Mouse (Mus musculus) stomach, embryonic 14.5 days (tissue): ENCODE measurements around the gene Hlcs. TPM values are rescaled to one million over a fixed set of nuclear protein-coding genes. Genes with fewer than 3 reads are reported as not detected.

Experiments used
- ATAC-seq: fragments of 200-750 bp; cut with Nextera tagmentation; 2 replicates; pipeline ENCODE4 v1.8.0; 2017; ENCODE audit warnings: low read depth, moderate TSS enrichment; ENCODE audit not compliant: insufficient number of reproducible peaks, insufficient read depth, low FRiP score
- H3K27ac ChIP-seq: fragments of 300-500 bp; sonication (generic); 2 replicates; pipeline ENCODE4 v1.5.1; 2014; ENCODE audit warnings: mild to moderate bottlenecking, low read length, moderate library complexity, mixed read lengths
- H3K27me3 ChIP-seq: fragments of 300-500 bp; sonication (generic); 2 replicates; pipeline ENCODE4 v1.6.1; 2014; ENCODE audit warnings: low read length, control low read depth, mixed read lengths; ENCODE audit not compliant: control insufficient read depth, insufficient read depth
- H3K36me3 ChIP-seq: fragments of 300-500 bp; sonication (generic); 2 replicates; pipeline ENCODE4 v1.6.1; 2014; ENCODE audit warnings: mild to moderate bottlenecking, control low read depth, low read length, moderate library complexity, mixed read lengths; ENCODE audit not compliant: control insufficient read depth, insufficient read depth
- H3K4me1 ChIP-seq: fragments of 300-500 bp; sonication (generic); 2 replicates; pipeline ENCODE4 v1.6.1; 2014; ENCODE audit warnings: low read length, control low read depth, mixed read lengths; ENCODE audit not compliant: control insufficient read depth, insufficient read depth
- H3K4me2 ChIP-seq: fragments of 300-500 bp; sonication (generic); replicated peaks from 2 replicates; pipeline ENCODE4 v1.6.1; 2014; ENCODE audit warnings: low read depth, low read length, control low read depth
- H3K4me3 ChIP-seq: fragments of 300-500 bp; sonication (generic); 2 replicates; pipeline ENCODE4 v1.5.1; 2014; ENCODE audit warnings: low read depth, low read length, control low read depth
- H3K9ac ChIP-seq: fragments of 300-500 bp; sonication (generic); replicated peaks from 2 replicates; pipeline ENCODE4 v1.6.1; 2014; ENCODE audit warnings: low read depth, mild to moderate bottlenecking, control low read depth, low read length, moderate library complexity, mixed read lengths
- H3K9me3 ChIP-seq: fragments of 300-500 bp; sonication (generic); 2 replicates; pipeline ENCODE4 v1.6.1; 2016; ENCODE audit warnings: low read depth, low read length, control low read depth; ENCODE audit not compliant: control insufficient read depth
- WGBS: fragments of 180-500 bp; shearing (Covaris S2); extraction: QIAGEN DNeasy Blood & Tissue Kit; methylation state at CpG from one replicate; pipeline ENCODE4 v1.1.7; 2014; 5-methylcytosine and 5-hydroxymethylcytosine counted together
- polyA plus RNA-seq: library from polyadenylated mRNA; unstranded; fragments of >200 nt; fragmentation: Nextera tagmentation; extraction: Ambion mirVana; gene quantifications from 2 replicates; pipeline ENCODE4 v1.2.1, GENCODE M21; 2014

Hlcs gene
- polyA plus RNA-seq, 1 experiment from 2014 or later = 10.8 TPM

DNA sequence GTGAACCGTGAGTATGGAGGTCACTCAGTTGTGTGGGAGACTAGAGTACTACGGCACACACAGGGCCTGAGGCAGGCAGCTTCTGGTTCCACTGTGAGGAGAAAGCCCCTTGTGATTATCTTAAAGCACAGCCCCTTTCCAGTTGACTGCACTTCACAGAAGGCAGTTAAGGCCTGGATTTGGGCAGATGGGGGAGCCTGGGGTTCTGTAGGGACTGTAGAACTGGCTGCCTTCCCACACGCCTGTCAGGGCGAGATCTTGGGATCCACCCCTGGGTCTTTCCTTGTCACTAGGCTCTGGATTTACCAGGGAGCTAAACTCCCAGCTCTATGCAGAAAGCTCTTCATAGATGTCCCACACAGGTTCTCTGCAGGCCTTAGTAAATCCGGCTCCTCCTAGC lies 17.1 kb upstream of the Hlcs start:
- Histone ChIP-seq H3K9ac (no peak overlapping the region), H3K4me2 (no peak overlapping the region), H3K36me3 (no peaks in the 10 kb centered on the region), H3K27me3 (no peaks in the 10 kb centered on the region), H3K4me1 (no peaks in the 10 kb centered on the region; the same call in 1 of the 2 replicates), H3K27ac (no peak overlapping the region), H3K9me3 (no peaks in the 10 kb centered on the region), H3K4me3 (no peak overlapping the region)
- WGBS = 76% methylated on average over 5 of the region's 5 CpGs
- no peak for ATAC-seq

GRCm38 (mm10) chr16:94328881-94329867 lies 15.8 kb upstream of the Hlcs start:
- Histone ChIP-seq H3K9ac (no peak overlapping the region; the same call in 1 of the 2 replicates), H3K36me3 (no peaks in the 10 kb centered on the region), H3K27ac (no peak overlapping the region), H3K4me1 (no peaks in the 10 kb centered on the region; the same call in 1 of the 2 replicates), H3K9me3 (no peaks in the 10 kb centered on the region), H3K4me3 (peak overlapping the region; percentile 45), H3K27me3 (no peaks in the 10 kb centered on the region), H3K4me2 (peak overlapping the region; percentile 77)
- ATAC-seq = no peak
- WGBS = 13% methylated on average over 25 of the region's 25 CpGs

DNA sequence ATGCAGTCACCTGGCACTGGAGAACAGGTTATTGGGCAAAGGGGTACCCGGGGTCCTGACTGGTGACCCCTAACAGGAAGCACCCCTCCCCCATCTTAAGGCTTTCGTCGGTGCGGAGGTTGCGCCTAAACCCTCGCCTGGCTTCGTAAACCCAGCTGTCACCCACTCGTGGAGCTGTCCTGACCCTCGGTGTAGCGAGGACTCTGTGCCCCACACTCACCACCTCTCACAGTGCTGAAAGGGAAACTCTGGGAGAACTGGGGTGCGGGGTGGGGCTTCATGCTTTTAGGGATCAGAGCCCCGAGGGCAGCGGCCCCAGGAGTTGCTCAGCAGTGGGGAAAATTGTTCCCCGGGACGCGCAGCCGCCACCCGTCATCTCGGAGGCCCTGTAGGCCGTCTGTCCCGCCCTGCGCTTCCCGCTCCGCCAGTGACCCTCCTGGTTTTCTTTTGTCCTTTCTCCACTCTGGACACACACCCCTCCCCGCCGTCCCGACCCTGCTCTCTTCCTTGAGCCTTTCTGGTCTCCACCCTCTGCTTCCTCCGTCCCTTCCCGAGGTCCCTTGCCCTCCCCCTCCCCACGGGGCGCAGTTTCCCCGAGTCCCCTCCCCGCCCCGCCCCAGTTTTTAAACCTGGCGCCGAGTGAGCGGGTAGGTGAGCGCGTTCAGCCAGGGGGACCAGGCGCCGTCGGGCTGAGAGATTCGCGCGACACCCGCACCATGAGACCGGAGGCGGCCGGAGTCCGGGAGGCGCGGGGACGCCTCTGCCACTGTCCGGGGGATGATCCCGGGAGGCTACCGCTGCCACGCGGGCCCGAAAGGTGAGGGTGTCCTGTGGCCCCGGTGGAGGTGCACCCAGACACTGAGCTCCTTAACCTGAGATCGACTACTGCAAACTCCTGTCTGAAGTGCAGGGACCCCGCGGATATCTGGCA lies 14.7 kb upstream of the Hlcs start, which contains the start of gene Ripply3:
Ripply3 (plus strand) TSS at position 640 of the 931 bp plus-strand sequence.
- H3K4me1 ChIP-seq = no peaks in the 10 kb centered on the region; the same call in 1 of the 2 replicates
- no peaks in the 10 kb centered on the region for H3K27me3 ChIP-seq
- H3K36me3 ChIP-seq = no peaks in the 10 kb centered on the region
- WGBS = 1% methylated on average over 62 of the region's 63 CpGs
- ATAC-seq = peak; percentile 73
- H3K4me2 ChIP-seq = peak within 1 kb of the TSS; percentile 77
- no peak within 1 kb of the TSS for H3K27ac ChIP-seq
- H3K9me3 ChIP-seq = no peaks in the 10 kb centered on the region
- H3K4me3 ChIP-seq = peak within 1 kb of the TSS; percentile 45
- H3K9ac ChIP-seq = peak within 1 kb of the TSS; percentile 22; the same call in 1 of the 2 replicates

DNA sequence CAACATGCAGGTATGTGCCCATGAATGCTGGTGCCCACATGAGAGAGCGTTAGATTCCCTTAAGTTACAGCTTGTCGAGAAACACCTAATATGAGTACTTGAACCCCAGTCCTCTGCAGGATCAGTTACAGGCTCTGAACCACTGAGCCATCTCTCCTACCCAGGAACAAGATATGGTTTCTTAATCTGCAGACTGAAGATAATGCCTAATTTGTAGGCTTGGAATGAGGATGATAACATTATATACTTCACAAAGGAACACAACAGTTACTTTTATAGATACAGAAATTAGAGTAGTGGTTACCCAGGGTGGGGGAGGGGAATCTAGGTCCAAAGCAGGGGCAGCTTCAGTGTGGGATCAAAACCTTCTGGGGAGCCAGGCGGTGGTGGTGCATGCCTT lies 12.6 kb upstream of the Hlcs start:
- no peak for ATAC-seq
- Histone ChIP-seq H3K9me3 (no peaks in the 10 kb centered on the region), H3K4me3 (no peak overlapping the region), H3K4me2 (no peak overlapping the region), H3K36me3 (no peaks in the 10 kb centered on the region), H3K4me1 (no peaks in the 10 kb centered on the region; the same call in 1 of the 2 replicates), H3K9ac (no peak overlapping the region), H3K27ac (no peak overlapping the region), H3K27me3 (no peaks in the 10 kb centered on the region)
- 91% methylated on average over 3 of the region's 3 CpGs for WGBS

DNA sequence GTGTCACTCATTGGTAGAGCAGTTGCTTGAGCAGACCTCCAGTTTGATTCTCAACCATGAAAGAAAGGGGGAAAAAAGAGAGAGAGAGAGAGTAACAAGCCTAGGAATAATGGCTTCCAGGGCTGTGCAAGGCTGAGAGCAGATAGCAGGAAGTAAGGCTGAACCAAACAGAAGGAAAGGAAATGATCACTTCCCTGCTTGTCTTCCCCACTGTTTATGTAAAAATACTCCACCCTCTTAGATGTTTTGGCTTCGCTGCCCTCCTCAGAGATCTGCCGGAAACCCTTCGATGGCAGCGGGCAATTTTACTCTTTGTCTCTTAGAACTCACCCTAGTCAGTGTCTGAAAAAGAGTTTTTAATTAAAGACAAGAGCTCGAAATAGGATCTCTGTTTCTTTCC lies 10.3 kb upstream of the Hlcs start:
- WGBS = 54% methylated on average over 5 of the region's 5 CpGs
- no peaks in the 10 kb centered on the region for H3K36me3 ChIP-seq
- H3K27me3 ChIP-seq = no peaks in the 10 kb centered on the region
- no peak for ATAC-seq
- H3K4me2 ChIP-seq = no peak overlapping the region
- H3K9ac ChIP-seq = no peak overlapping the region
- H3K4me3 ChIP-seq = no peak overlapping the region
- no peaks in the 10 kb centered on the region for H3K4me1 ChIP-seq
- no peaks in the 10 kb centered on the region for H3K9me3 ChIP-seq
- H3K27ac ChIP-seq = no peak overlapping the region

- no peak overlapping the region for H3K27ac ChIP-seq
- H3K4me2 ChIP-seq = no peak overlapping the region
- no peaks in the 10 kb centered on the region for H3K27me3 ChIP-seq
- ATAC-seq = no peak
- WGBS = 77% methylated on average over 5 of the region's 5 CpGs
- no peaks in the 10 kb centered on the region for H3K4me1 ChIP-seq
- no peak overlapping the region for H3K9ac ChIP-seq
- no peak overlapping the region for H3K4me3 ChIP-seq
- no peaks in the 10 kb centered on the region for H3K36me3 ChIP-seq
- H3K9me3 ChIP-seq = no peaks in the 10 kb centered on the region
Observed at GRCm38 (mm10) chr16:94320223-94320622, 6.9 kb upstream of the Hlcs start.

- H3K4me3 ChIP-seq = no peak overlapping the region
- H3K9me3 ChIP-seq = no peaks in the 10 kb centered on the region
- no peak overlapping the region for H3K9ac ChIP-seq
- H3K4me1 ChIP-seq = peaks cover 5% of the 10 kb centered on the region; the same call in 1 of the 2 replicates
- H3K27ac ChIP-seq = no peak overlapping the region
- H3K27me3 ChIP-seq = no peaks in the 10 kb centered on the region
- no peaks in the 10 kb centered on the region for H3K36me3 ChIP-seq
- no peak for ATAC-seq
- no peak overlapping the region for H3K4me2 ChIP-seq
- WGBS = 64% methylated on average over 5 of the region's 5 CpGs
Observed at GRCm38 (mm10) chr16:94317752-94318151, 4.4 kb upstream of the Hlcs start.

DNA sequence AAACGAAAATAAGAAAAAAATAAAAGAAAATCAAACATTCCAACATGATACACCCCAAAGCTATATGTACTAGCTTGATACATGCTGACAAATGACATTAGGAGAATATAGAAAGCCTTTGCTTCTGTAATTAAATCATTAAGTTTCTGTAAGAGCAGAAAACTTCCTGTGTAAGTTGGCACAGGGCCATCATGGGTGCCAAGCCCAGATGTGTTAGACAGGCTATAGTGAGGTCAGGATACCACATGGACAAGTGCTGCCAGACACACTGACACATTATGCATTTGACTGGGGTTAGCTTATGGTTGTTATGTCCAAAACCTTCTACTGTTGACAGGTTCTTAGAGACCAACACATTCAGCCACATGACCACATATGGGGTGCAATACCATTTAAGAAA lies 1.8 kb upstream of the Hlcs start:
- Histone ChIP-seq H3K4me3 (no peak overlapping the region), H3K4me1 (peaks cover 7% of the 10 kb centered on the region; the same call in 1 of the 2 replicates), H3K9me3 (no peaks in the 10 kb centered on the region), H3K36me3 (no peaks in the 10 kb centered on the region), H3K9ac (no peak overlapping the region), H3K4me2 (no peak overlapping the region), H3K27me3 (no peaks in the 10 kb centered on the region), H3K27ac (no peak overlapping the region)
- 47% methylated on average over 1 of the region's 1 CpGs for WGBS
- no peak for ATAC-seq
